Mouse (Mus musculus) forebrain, embryonic 15.5 days (tissue): ENCODE measurements at regions not wholly inside any gene's neighbourhood (a gene's known extent, or its start where the extent isn't known, plus 50 kb on each side); places are given as distances from the start of the nearest gene placed in this dataset.
A peak's percentile ranks its signal among the peaks of the same experiment; 100 is the strongest.

Source experiments
- ATAC-seq: fragments of 200-750 bp; cut with Nextera tagmentation; replicated peaks from 2 replicates; pipeline ENCODE4 v1.8.0; 2017; ENCODE audit warnings: mild to moderate bottlenecking, moderate TSS enrichment, moderate library complexity
- H3K27ac ChIP-seq: fragments of 300-500 bp; sonication (generic); replicated peaks from 2 replicates; pipeline ENCODE4 v1.5.1; 2015; ENCODE audit warnings: mild to moderate bottlenecking, inconsistent platforms
- H3K27me3 ChIP-seq: fragments of 300-500 bp; sonication (generic); 2 replicates; pipeline ENCODE4 v1.6.1; 2015; ENCODE audit warnings: inconsistent platforms
- H3K36me3 ChIP-seq: fragments of 300-500 bp; sonication (generic); 2 replicates; pipeline ENCODE4 v1.6.1; 2015; ENCODE audit warnings: mild to moderate bottlenecking, inconsistent platforms
- H3K4me1 ChIP-seq: fragments of 300-500 bp; sonication (generic); 2 replicates; pipeline ENCODE4 v1.6.1; 2015; ENCODE audit warnings: inconsistent platforms
- H3K4me2 ChIP-seq: fragments of 300-500 bp; sonication (generic); replicated peaks from 2 replicates; pipeline ENCODE4 v1.6.1; 2015; ENCODE audit warnings: mild to moderate bottlenecking, inconsistent platforms
- H3K4me3 ChIP-seq: fragments of 300-500 bp; sonication (generic); 2 replicates; pipeline ENCODE4 v1.5.1; 2015; ENCODE audit warnings: mild to moderate bottlenecking, inconsistent platforms
- H3K9ac ChIP-seq: fragments of 300-500 bp; sonication (generic); replicated peaks from 2 replicates; pipeline ENCODE4 v1.6.1; 2015; ENCODE audit warnings: mild to moderate bottlenecking, inconsistent platforms
- H3K9me3 ChIP-seq: fragments of 300-500 bp; sonication (generic); 2 replicates; pipeline ENCODE4 v1.6.1; 2016; ENCODE audit warnings: inconsistent platforms
- WGBS: fragments of 180-500 bp; shearing (Covaris S2); methylation state at CpG from one replicate; pipeline ENCODE4 v1.1.7; 2015; ENCODE audit warnings: mixed read lengths; 5-methylcytosine and 5-hydroxymethylcytosine counted together

- H3K27me3 ChIP-seq: no peaks in the 10 kb centered on the region
- H3K4me1 ChIP-seq: peaks cover 4% of the 10 kb centered on the region; the same call in 1 of the 2 replicates
- H3K4me3 ChIP-seq: no peak overlapping the region
- no peaks in the 10 kb centered on the region for H3K36me3 ChIP-seq
- WGBS: 72% methylated on average over 10 of the region's 10 CpGs
- no peak for ATAC-seq
- H3K27ac ChIP-seq: no peak overlapping the region
- H3K9me3 ChIP-seq: no peaks in the 10 kb centered on the region
- H3K9ac ChIP-seq: no peak overlapping the region
- H3K4me2 ChIP-seq: no peak overlapping the region
Measured at GRCm38 (mm10) chr12:92073209-92073608, 224.3 kb upstream of the Sel1l start.

- H3K9ac ChIP-seq: no peak overlapping the region
- no peak for ATAC-seq
- no peak overlapping the region for H3K4me3 ChIP-seq
- H3K9me3 ChIP-seq: no peaks in the 10 kb centered on the region
- no peak overlapping the region for H3K27ac ChIP-seq
- H3K36me3 ChIP-seq: no peaks in the 10 kb centered on the region
- no peaks in the 10 kb centered on the region for H3K27me3 ChIP-seq
- no peaks in the 10 kb centered on the region for H3K4me1 ChIP-seq
- WGBS: 89% methylated on average over 4 of the region's 4 CpGs
- H3K4me2 ChIP-seq: no peak overlapping the region
Measured at GRCm38 (mm10) chr12:92062731-92063130, 213.8 kb upstream of the Sel1l start.

- no peaks in the 10 kb centered on the region for H3K4me1 ChIP-seq
- WGBS: 75% methylated on average over 1 of the region's 1 CpGs
- no peak overlapping the region for H3K9ac ChIP-seq
Measured at GRCm38 (mm10) chr12:92040481-92040880, 191.5 kb upstream of the Sel1l start.

GRCm38 (mm10) chr12:92029192-92029591, 180.2 kb upstream of the Sel1l start:
- Histone ChIP-seq H3K27ac (no peak overlapping the region), H3K9ac (no peak overlapping the region), H3K36me3 (no peaks in the 10 kb centered on the region), H3K27me3 (no peaks in the 10 kb centered on the region), H3K9me3 (no peaks in the 10 kb centered on the region), H3K4me3 (no peak overlapping the region), H3K4me2 (no peak overlapping the region), H3K4me1 (no peaks in the 10 kb centered on the region)
- ATAC-seq: no peak
- WGBS: 88% methylated on average over 2 of the region's 2 CpGs

More at GRCm38 (mm10) chr12:92040481-92040880, 191.5 kb upstream of the Sel1l start:
- Histone ChIP-seq H3K27ac (no peak overlapping the region), H3K27me3 (no peaks in the 10 kb centered on the region), H3K36me3 (no peaks in the 10 kb centered on the region), H3K4me3 (no peak overlapping the region), H3K4me2 (no peak overlapping the region), H3K9me3 (no peaks in the 10 kb centered on the region)
- ATAC-seq: no peak

- Histone ChIP-seq H3K36me3 (no peaks in the 10 kb centered on the region), H3K4me3 (no peak overlapping the region), H3K4me2 (no peak overlapping the region), H3K4me1 (no peaks in the 10 kb centered on the region), H3K9me3 (no peaks in the 10 kb centered on the region), H3K9ac (no peak overlapping the region), H3K27me3 (no peaks in the 10 kb centered on the region), H3K27ac (no peak overlapping the region)
- ATAC-seq: no peak
- WGBS: 93% methylated on average over 7 of the region's 7 CpGs
Measured at GRCm38 (mm10) chr12:92028354-92028753, 179.4 kb upstream of the Sel1l start.

GRCm38 (mm10) chr12:92024461-92025218, 175.7 kb upstream of the Sel1l start:
- H3K9ac ChIP-seq: no peak overlapping the region
- H3K27me3 ChIP-seq: no peaks in the 10 kb centered on the region
- peaks cover 5% of the 10 kb centered on the region; the same call in 1 of the 2 replicates for H3K4me1 ChIP-seq
- H3K36me3 ChIP-seq: no peaks in the 10 kb centered on the region
- H3K4me3 ChIP-seq: no peak overlapping the region
- 54% methylated on average over 4 of the region's 4 CpGs for WGBS
- ATAC-seq: no peak
- no peak overlapping the region for H3K27ac ChIP-seq
- no peak overlapping the region for H3K4me2 ChIP-seq
- H3K9me3 ChIP-seq: no peaks in the 10 kb centered on the region

- H3K4me3 ChIP-seq: no peak overlapping the region
- no peak; the same call in 1 of the 2 replicates for ATAC-seq
- no peaks in the 10 kb centered on the region for H3K27me3 ChIP-seq
- no peak overlapping the region for H3K9ac ChIP-seq
- no peaks in the 10 kb centered on the region for H3K36me3 ChIP-seq
- WGBS: 46% methylated on average over 6 of the region's 6 CpGs
- H3K27ac ChIP-seq: 0 out of 2 replicates have a peak overlapping the region, but pooled peaks have one; percentile 16
- no peak overlapping the region for H3K4me2 ChIP-seq
- peaks cover 7% of the 10 kb centered on the region; the same call in 1 of the 2 replicates for H3K4me1 ChIP-seq
- no peaks in the 10 kb centered on the region for H3K9me3 ChIP-seq
Measured at GRCm38 (mm10) chr12:92019593-92020224, 170.8 kb upstream of the Sel1l start.

- H3K27me3 ChIP-seq: no peaks in the 10 kb centered on the region
- 85% methylated on average over 2 of the region's 2 CpGs for WGBS
Measured at GRCm38 (mm10) chr12:92015373-92015772, 166.4 kb upstream of the Sel1l start.

GRCm38 (mm10) chr12:92013979-92014378, 165.0 kb upstream of the Sel1l start:
- Histone ChIP-seq H3K27ac (no peak overlapping the region), H3K9me3 (no peaks in the 10 kb centered on the region), H3K4me2 (no peak overlapping the region), H3K36me3 (no peaks in the 10 kb centered on the region), H3K4me3 (no peak overlapping the region), H3K27me3 (no peaks in the 10 kb centered on the region), H3K9ac (no peak overlapping the region), H3K4me1 (no peaks in the 10 kb centered on the region)
- WGBS: 73% methylated on average over 8 of the region's 8 CpGs
- no peak for ATAC-seq

More at GRCm38 (mm10) chr12:92015373-92015772, 166.4 kb upstream of the Sel1l start:
- H3K27ac ChIP-seq: no peak overlapping the region
- peaks cover 7% of the 10 kb centered on the region; the same call in 1 of the 2 replicates for H3K4me1 ChIP-seq
- no peaks in the 10 kb centered on the region for H3K9me3 ChIP-seq
- no peak overlapping the region for H3K9ac ChIP-seq
- no peak for ATAC-seq
- no peak overlapping the region for H3K4me3 ChIP-seq
- no peaks in the 10 kb centered on the region for H3K36me3 ChIP-seq
- H3K4me2 ChIP-seq: no peak overlapping the region

- Histone ChIP-seq H3K4me3 (no peak overlapping the region), H3K36me3 (no peaks in the 10 kb centered on the region), H3K27me3 (no peaks in the 10 kb centered on the region), H3K9ac (no peak overlapping the region), H3K4me1 (no peaks in the 10 kb centered on the region), H3K9me3 (no peaks in the 10 kb centered on the region), H3K4me2 (no peak overlapping the region), H3K27ac (no peak overlapping the region)
- WGBS: 6% methylated on average over 8 of the region's 8 CpGs
- ATAC-seq: peak; percentile 26; the same call in 1 of the 2 replicates
Measured at GRCm38 (mm10) chr12:92013244-92013643, 164.3 kb upstream of the Sel1l start.

- Histone ChIP-seq H3K4me3 (no peak overlapping the region), H3K4me2 (peak overlapping the region; percentile 13), H3K27ac (peak overlapping the region; percentile 83), H3K4me1 (peaks cover 15% of the 10 kb centered on the region), H3K9ac (no peak overlapping the region), H3K9me3 (no peaks in the 10 kb centered on the region), H3K36me3 (no peaks in the 10 kb centered on the region), H3K27me3 (no peaks in the 10 kb centered on the region)
- peak; percentile 96 for ATAC-seq
- WGBS: 14% methylated on average over 12 of the region's 12 CpGs
Measured at GRCm38 (mm10) chr12:92004391-92005094, 155.6 kb upstream of the Sel1l start.

GRCm38 (mm10) chr12:91999031-91999430, 150.1 kb upstream of the Sel1l start:
- no peaks in the 10 kb centered on the region for H3K9me3 ChIP-seq
- no peaks in the 10 kb centered on the region for H3K36me3 ChIP-seq
- H3K4me1 ChIP-seq: peaks cover 1% of the 10 kb centered on the region; the same call in 1 of the 2 replicates
- no peak overlapping the region for H3K27ac ChIP-seq
- H3K9ac ChIP-seq: no peak overlapping the region
- no peaks in the 10 kb centered on the region for H3K27me3 ChIP-seq
- H3K4me2 ChIP-seq: no peak overlapping the region
- no peak for ATAC-seq
- no peak overlapping the region for H3K4me3 ChIP-seq
- WGBS: 90% methylated on average over 2 of the region's 2 CpGs
